Mouse (Mus musculus) embryo, embryonic 11.5 days (tissue): ENCODE results near the gene Gm39566.

Experiments
- DNase-seq: peaks from one replicate; pipeline ENCODE4 v3.0.0-alpha.2; 2012; ENCODE audit warnings: low read depth, low spot score

Gene Gm39566

GRCm38 (mm10) chr11:69761868-69762267 lies 53.2 kb downstream of the Gm39566 start, which contains the start of gene Slc35g3:
TSS of gene Slc35g3 (minus strand) at chr11:69761968.
- DNase-seq, result no peak
